Mouse (Mus musculus) olfactory bulb, adult 2 months (tissue): Measurements from ENCODE around the gene Slc38a6.

Experiments used
- CTCF ChIP-seq: fragments of 200-500 bp; IDR thresholded peaks from 2 replicates; pipeline ENCODE4 v1.5.1; 2012; ENCODE audit warnings: low read depth, mild to moderate bottlenecking, low read length, moderate library complexity; ENCODE audit not compliant: insufficient read depth
- POLR2A ChIP-seq: fragments of 200-500 bp; IDR thresholded peaks from 2 replicates; pipeline ENCODE4 v1.6.1; 2012; ENCODE audit warnings: mild to moderate bottlenecking, low read depth, low read length, moderate library complexity; ENCODE audit not compliant: insufficient read depth

DNA sequence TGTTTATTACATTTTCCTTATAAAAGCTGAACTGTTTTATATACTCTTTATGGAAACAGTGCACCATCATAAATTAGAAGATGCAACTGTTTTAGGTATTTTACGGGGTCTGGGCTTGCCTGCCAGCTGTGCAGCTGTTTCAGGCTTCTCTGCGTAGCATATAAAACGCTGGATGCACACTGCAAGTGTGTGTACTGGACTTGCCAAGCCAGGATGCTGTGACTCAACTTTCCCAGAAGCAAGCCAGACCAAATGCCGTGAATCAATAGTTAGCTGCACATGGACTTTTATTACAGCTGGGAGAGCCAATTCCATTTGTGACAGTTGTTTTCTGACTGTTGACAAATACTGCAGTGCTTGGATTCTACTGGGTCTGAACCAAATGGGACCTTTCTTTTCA, 16.6 kb upstream of the Slc38a6 start:
- TF ChIP-seq POLR2A (no peak), CTCF (no peak)
